Mouse (Mus musculus) spleen, adult 12 weeks (tissue): ENCODE results near the gene Tomm20l.

ENCODE experiments used
- DNase-seq: peaks from one replicate; pipeline ENCODE4 v3.0.0; 2022; ENCODE audit warnings: low spot score

The Tomm20l gene

DNA sequence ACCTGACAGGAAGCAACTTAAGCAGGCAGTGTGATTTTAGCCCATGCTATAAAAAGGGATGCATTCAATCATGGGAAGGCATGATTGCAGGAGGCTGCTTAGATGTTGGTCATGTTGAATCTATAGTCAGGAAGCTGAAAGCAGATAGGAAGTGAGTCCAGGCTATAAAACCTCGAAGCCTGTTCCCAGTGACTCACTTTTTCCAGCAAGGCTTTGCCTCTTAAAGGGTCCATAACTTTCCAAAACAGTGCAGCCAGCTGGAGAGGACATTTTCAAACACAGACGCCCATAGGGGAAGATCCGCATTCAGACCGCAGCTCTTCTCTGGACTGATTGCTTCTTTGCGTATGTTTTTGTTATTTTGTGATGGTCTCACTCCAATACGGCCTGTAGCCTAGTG is 43.8 kb downstream of the Tomm20l start:
- no peak for DNase-seq

GRCm38 (mm10) chr12:71157974-71158373 is 46.7 kb downstream of the Tomm20l start:
- DNase-seq, result no peak

- no peak for DNase-seq
Observed at GRCm38 (mm10) chr12:71164410-71164809, 53.2 kb downstream of the Tomm20l start.

GRCm38 (mm10) chr12:71169911-71170310 is 58.7 kb downstream of the Tomm20l start:
- DNase-seq, result no peak
